Mouse (Mus musculus) hindbrain, postnatal 0 days (tissue): Measurements from ENCODE around the gene Hsf2bp. TPM values are rescaled to one million over a fixed set of nuclear protein-coding genes. Genes with fewer than 3 reads are reported as not detected.

Experiments used
- ATAC-seq: fragments of 200-750 bp; cut with Nextera tagmentation; 2 replicates; pipeline ENCODE4 v1.8.0; 2017; ENCODE audit warnings: mild to moderate bottlenecking, moderate TSS enrichment, moderate library complexity
- DNase-seq: peaks from one replicate; pipeline ENCODE4 v3.0.0-alpha.2; 2015; ENCODE audit warnings: low spot score
- H3K27ac ChIP-seq: fragments of 300-500 bp; sonication (generic); 2 replicates; pipeline ENCODE4 v1.5.1; 2014; ENCODE audit warnings: mild to moderate bottlenecking
- H3K27me3 ChIP-seq: fragments of 300-500 bp; sonication (generic); 2 replicates; pipeline ENCODE4 v1.6.1; 2014; ENCODE audit warnings: low read length, mixed read lengths; ENCODE audit not compliant: insufficient read depth
- H3K36me3 ChIP-seq: fragments of 300-500 bp; sonication (generic); 2 replicates; pipeline ENCODE4 v1.6.1; 2014; ENCODE audit warnings: low read length, mixed read lengths; ENCODE audit not compliant: insufficient read depth
- H3K4me1 ChIP-seq: fragments of 300-500 bp; sonication (generic); 2 replicates; pipeline ENCODE4 v1.6.1; 2014; ENCODE audit warnings: antibody characterized with exemption, low read length, mixed read lengths; ENCODE audit not compliant: insufficient read depth
- H3K4me2 ChIP-seq: fragments of 300-500 bp; sonication (generic); 2 replicates; pipeline ENCODE4 v1.6.1; 2014; ENCODE audit warnings: low read depth, mild to moderate bottlenecking, low read length, moderate library complexity, mixed read lengths
- H3K4me3 ChIP-seq: fragments of 300-500 bp; sonication (generic); 2 replicates; pipeline ENCODE4 v1.5.1; 2014; ENCODE audit warnings: low read length
- H3K9ac ChIP-seq: fragments of 300-500 bp; sonication (generic); replicated peaks from 2 replicates; pipeline ENCODE4 v1.6.1; 2014; ENCODE audit warnings: mild to moderate bottlenecking, low read length, moderate library complexity, mixed read lengths
- H3K9me3 ChIP-seq: fragments of 300-500 bp; sonication (generic); 2 replicates; pipeline ENCODE4 v1.6.1; 2016; ENCODE audit warnings: low read length, mixed read lengths
- CTCF ChIP-seq: IDR thresholded peaks from 2 replicates; pipeline ENCODE4 v1.5.1; 2016; ENCODE audit warnings: antibody characterized with exemption, control low read depth, low read depth
- WGBS: fragments of 180-500 bp; shearing (Covaris S2); extraction: QIAGEN DNeasy Blood & Tissue Kit; methylation state at CpG from one replicate; pipeline ENCODE4 v1.1.7; 2014; 5-methylcytosine and 5-hydroxymethylcytosine counted together
- polyA plus RNA-seq: library from polyadenylated mRNA; unstranded; fragments of >200 nt; fragmentation: Nextera tagmentation; extraction: Ambion mirVana; gene quantifications from 2 replicates; pipeline ENCODE4 v1.2.1, GENCODE M21; 2015
- total RNA-seq: library from RNA; depleted of rRNA; stranded (reverse); fragments of >200 nt; gene quantifications from 2 replicates; pipeline ENCODE4 v1.2.3, GENCODE M21; 2014

Hsf2bp gene
- total and polyA plus RNA-seq, 2 experiments from 2014 or later = 0.58 to 0.84 TPM

DNA sequence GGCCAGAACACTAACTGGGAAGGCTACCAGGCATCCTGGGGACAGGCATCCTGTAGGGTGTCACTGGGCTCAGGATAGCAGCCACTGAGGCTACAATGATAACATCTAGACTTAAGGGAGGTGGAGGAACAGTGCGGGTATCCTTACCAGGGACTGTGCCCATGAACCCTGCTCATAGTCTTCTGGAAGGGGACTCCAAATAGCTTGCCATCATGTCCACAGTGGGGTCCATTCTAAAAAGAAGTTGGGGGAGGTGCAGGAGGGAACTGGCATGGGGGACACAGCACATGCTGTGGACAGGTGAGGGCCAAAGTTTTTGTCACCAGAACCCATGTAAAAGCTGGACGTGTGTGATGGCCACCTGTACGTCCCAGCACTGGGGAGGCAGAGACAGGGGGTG is 129.7 kb downstream of the Hsf2bp start:
- 93% methylated on average over 3 of the region's 3 CpGs for WGBS
- Histone ChIP-seq H3K4me3 (no peak overlapping the region), H3K4me2 (no peak overlapping the region), H3K4me1 (no peaks in the 10 kb centered on the region), H3K36me3 (no peaks in the 10 kb centered on the region), H3K9me3 (no peaks in the 10 kb centered on the region), H3K27ac (no peak overlapping the region), H3K9ac (no peak overlapping the region), H3K27me3 (no peaks in the 10 kb centered on the region)
- TF ChIP-seq CTCF = no peak
- no peak for ATAC-seq
- no peak for DNase-seq

DNA sequence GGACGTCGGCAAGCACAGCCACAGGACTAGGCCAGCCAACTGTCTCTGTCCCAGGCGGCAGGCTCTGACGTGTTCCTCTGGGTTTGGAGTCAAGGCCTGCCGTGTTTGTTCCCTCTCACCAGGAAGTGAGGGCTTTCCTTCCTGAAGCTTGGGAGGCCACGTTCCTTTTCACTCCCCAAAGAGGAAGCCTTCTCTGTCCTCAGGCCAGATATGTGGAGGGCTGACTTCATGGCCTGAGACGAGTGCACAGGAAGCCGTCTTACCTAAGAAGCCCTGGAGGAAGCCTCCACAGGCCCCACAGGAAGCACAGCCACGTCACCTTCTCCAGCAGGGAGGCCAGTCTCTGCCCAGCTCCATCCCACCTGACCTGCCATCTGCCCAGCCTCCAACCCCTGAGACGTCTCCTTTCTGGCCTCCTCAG is 130.3 kb downstream of the Hsf2bp start:
- DNase-seq (no peak), ATAC-seq (no peak)
- WGBS = 79% methylated on average over 10 of the region's 10 CpGs
- no peak overlapping the region for H3K4me2 ChIP-seq
- no peak for TF ChIP-seq CTCF
- no peaks in the 10 kb centered on the region for H3K27me3 ChIP-seq
- no peaks in the 10 kb centered on the region for H3K36me3 ChIP-seq
- no peaks in the 10 kb centered on the region for H3K4me1 ChIP-seq
- H3K9me3 ChIP-seq = no peaks in the 10 kb centered on the region
- no peak overlapping the region for H3K4me3 ChIP-seq
- H3K9ac ChIP-seq = no peak overlapping the region
- peak overlapping the region; percentile 32; the same call in 1 of the 2 replicates for H3K27ac ChIP-seq

DNA sequence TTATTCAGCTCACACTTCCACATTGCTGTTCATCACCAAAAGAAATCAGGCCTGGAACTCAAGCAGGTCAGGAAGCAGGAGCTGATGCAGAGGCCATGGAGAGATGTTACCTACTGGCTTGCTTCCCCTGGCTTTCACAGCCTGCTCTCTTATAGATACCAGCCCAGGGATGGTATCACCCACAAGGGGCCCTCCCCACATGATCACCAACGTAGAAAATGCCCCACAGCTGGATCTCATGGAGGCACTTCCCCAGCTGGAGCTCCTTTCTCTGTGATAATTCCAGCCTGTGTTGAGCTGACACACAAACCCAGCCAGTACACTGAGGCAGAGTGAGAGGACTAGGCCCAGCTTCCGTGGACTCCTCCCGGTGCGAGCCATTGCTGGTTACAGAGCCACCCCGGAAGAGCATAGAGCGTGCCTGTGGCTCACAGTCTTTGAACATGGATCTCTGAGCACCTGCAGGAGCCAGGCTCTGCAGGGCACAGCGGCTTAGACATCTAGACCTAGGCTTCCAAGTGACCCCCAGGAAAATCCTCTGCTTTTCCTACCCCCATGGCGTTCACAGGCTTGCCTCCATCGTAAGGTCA is 130.9 kb downstream of the Hsf2bp start:
- no peak for TF ChIP-seq CTCF
- no peak overlapping the region for H3K4me2 ChIP-seq
- no peaks in the 10 kb centered on the region for H3K9me3 ChIP-seq
- H3K36me3 ChIP-seq = no peaks in the 10 kb centered on the region
- no peak overlapping the region for H3K9ac ChIP-seq
- 87% methylated on average over 9 of the region's 9 CpGs for WGBS
- H3K27ac ChIP-seq = peak overlapping the region; percentile 32; the same call in 1 of the 2 replicates
- no peak for DNase-seq
- no peak overlapping the region for H3K4me3 ChIP-seq
- H3K27me3 ChIP-seq = no peaks in the 10 kb centered on the region
- no peaks in the 10 kb centered on the region for H3K4me1 ChIP-seq
- ATAC-seq = no peak

DNA sequence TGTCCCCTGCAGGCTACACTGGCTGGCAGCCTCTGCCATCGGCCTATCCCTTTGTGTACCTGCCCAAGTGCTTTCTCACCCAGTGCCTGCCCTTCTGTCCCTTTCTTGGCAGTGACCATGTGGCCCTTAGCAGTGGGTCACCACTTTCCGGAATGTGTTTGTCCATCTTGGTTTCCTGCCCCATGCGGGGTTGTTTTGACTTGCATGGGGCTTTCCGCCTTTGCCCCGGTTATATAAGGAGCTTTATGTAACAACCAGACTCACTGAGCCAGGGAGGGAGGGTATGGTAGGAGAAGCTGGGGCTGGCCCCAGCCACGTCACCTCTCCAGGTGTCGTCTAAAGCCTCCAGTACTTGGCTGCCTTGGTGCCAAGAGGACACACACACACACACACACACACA is 132.1 kb downstream of the Hsf2bp start:
- no peaks in the 10 kb centered on the region for H3K36me3 ChIP-seq
- no peaks in the 10 kb centered on the region for H3K4me1 ChIP-seq
- H3K4me3 ChIP-seq = no peak overlapping the region
- DNase-seq (no peak), ATAC-seq (no peak)
- WGBS = 92% methylated on average over 7 of the region's 7 CpGs
- no peaks in the 10 kb centered on the region for H3K9me3 ChIP-seq
- no peak for TF ChIP-seq CTCF
- no peak overlapping the region for H3K4me2 ChIP-seq
- H3K27me3 ChIP-seq = no peaks in the 10 kb centered on the region
- no peak overlapping the region for H3K27ac ChIP-seq
- H3K9ac ChIP-seq = no peak overlapping the region

DNA sequence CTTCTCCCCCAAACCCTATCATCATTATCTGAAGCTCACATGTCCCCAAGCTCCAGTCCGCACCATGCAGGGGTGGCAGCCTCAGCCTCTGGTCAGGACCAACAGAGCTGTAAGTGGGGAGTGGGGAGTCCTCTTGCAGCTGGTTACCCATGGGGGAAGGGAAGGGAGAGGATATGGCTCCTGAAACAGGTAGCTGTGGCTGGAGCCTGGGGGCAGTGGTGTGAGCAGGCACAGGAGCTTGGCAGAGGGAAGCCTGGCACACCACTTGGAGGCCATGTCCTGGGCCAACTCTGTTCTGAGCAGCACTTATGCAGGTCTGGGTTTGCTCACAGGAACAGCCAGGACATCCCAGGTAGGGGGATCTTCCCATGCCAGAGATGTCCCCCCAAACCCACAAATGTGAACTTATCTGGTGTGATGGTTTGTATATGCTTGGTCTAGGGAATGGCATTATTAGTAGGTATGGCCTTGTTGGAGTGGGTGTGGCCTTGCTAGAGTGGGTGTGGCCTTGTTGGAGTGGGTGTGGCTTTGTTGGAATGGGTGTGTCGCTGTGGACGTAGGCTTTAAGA is 133.4 kb downstream of the Hsf2bp start:
- H3K4me1 ChIP-seq = no peaks in the 10 kb centered on the region
- ATAC-seq (no peak), DNase-seq (no peak)
- no peak overlapping the region for H3K4me3 ChIP-seq
- 85% methylated on average over 3 of the region's 3 CpGs for WGBS
- H3K4me2 ChIP-seq = no peak overlapping the region
- H3K36me3 ChIP-seq = no peaks in the 10 kb centered on the region
- H3K27me3 ChIP-seq = no peaks in the 10 kb centered on the region
- H3K27ac ChIP-seq = no peak overlapping the region
- H3K9ac ChIP-seq = no peak overlapping the region
- no peaks in the 10 kb centered on the region for H3K9me3 ChIP-seq
- TF ChIP-seq CTCF = no peak

DNA sequence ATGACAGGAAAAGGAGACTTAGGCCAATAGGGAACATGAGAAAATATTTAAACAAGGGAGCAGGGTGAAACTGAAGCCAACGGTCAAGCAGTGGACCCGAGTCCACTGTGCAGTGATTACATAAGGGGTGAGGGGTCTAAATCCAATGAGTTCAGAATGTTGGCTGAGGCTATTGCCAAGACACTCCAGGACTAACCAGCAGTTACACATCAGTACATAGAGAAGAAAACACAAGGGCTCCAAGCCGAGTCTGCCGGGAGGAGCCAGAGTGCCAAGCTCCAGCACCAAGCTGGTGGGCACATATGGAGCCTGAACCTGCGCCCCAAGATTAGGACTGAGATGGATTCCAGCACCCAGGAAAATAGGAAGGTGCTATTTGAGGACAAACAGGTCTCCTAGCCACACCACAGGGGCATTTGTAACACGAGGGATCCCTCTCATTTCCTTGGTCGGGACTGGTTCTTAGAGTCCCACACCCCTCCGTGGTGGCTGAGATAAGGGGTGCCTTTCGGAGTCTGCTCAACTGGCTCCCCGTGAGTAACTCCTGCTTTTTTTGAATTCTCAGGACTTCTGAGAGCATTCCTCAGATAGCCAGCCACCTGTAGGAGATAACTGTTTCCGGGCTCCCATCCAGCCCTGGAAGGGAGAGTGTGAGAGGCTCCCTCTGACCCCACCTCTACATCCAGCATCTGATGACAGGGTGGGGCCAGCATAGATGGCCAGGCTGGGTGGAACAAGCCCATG is 134.5 kb downstream of the Hsf2bp start:
- Histone ChIP-seq H3K9ac (no peak overlapping the region), H3K4me3 (no peak overlapping the region), H3K36me3 (no peaks in the 10 kb centered on the region), H3K9me3 (no peaks in the 10 kb centered on the region), H3K4me2 (no peak overlapping the region), H3K27ac (no peak overlapping the region), H3K27me3 (no peaks in the 10 kb centered on the region), H3K4me1 (no peaks in the 10 kb centered on the region)
- ATAC-seq (no peak), DNase-seq (no peak)
- no peak for TF ChIP-seq CTCF
- 76% methylated on average over 11 of the region's 11 CpGs for WGBS

DNA sequence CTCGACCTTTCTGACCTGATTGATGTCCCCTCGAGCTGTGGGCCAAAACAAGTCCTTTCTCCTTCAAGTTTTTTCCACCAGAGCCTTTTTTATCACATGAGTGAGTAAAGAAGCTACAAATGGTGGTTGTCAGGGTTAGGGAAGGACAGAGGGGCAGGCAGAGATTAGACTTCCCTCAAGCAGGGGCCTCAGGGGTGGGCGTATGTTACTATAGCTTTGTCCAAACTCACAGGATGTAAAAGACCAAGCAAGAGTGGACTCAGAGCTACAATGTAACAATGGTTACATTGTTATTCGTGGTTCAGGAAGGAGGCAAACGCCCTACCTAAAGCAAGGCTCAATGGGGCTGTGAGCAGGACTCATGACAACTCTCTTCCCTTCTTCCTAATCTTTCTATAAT is 137.2 kb downstream of the Hsf2bp start:
- ATAC-seq = no peak
- 59% methylated on average over 5 of the region's 5 CpGs for WGBS
- H3K27me3 ChIP-seq = no peaks in the 10 kb centered on the region
- no peak overlapping the region for H3K27ac ChIP-seq
- no peaks in the 10 kb centered on the region for H3K4me1 ChIP-seq
- H3K4me3 ChIP-seq = no peak overlapping the region
- TF ChIP-seq CTCF = no peak
- DNase-seq = no peak
- no peaks in the 10 kb centered on the region for H3K9me3 ChIP-seq
- H3K4me2 ChIP-seq = no peak overlapping the region
- H3K9ac ChIP-seq = no peak overlapping the region
- H3K36me3 ChIP-seq = no peaks in the 10 kb centered on the region
